8 mouse cellular contexts compared by ENCODE assay signal in the genomic region with DNA sequence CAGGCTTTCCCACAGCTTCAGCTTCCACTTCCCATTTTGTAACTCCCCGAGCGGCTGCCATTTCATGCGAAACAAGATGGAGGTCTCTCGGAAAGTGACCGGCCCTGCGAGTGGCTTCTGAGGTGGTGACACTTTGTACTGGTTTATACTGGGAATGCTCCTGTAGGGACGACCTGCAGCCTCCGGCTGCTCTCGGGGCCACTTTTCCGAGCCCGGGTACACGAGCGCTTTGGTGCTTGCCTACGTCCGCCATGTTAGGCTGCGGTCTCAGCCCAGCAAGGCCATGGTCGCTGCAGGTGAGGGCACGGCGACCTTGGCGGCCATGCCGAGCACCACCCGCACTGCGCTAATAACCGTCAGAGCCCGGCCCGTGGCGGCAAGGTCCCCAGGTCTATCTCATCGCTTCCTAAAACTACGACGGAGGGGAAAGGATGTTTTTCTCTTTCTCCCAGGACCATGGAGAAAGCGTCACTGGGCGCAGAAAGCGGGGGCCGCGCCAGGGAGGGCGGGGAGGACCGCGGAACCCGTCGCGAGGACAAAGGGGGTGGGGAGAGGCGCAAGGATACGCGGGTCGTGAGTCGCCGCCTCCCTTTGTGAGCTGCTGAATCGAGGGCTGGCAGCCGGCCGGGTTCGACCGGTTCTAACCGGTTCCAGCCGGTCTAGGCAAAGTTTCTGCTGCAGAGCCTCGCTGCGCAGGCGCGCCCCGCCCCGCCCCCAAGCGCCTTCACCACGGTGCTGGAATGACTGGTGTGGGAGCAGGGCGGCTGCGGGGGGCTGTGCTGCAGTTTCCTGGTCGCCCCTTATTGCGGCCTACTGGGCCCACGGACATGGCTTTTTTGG. TPM values are rescaled to one million over a fixed set of nuclear protein-coding genes. Genes with fewer than 3 reads are reported as not detected.
DNase-seq lines count a peak whose midpoint lies in the region; ATAC-seq and TF ChIP-seq lines count a peak whose summit lies in the region.

No protein-coding gene starts in this region.

- peak overlapping the region; percentile 92 for H3K4me3 ChIP-seq in E14TG2a.4 (replicated peaks; ENCODE audit: low read length)
- H3K4me3 ChIP-seq in forebrain, embryonic 11.5 days (ENCODE audit: low read depth, low read length) = peak overlapping the region; percentile 99
- peak overlapping the region; percentile 55 for H3K4me3 ChIP-seq in heart, embryonic 16.5 days (ENCODE audit: low read length)
- H3K4me3 ChIP-seq in liver, embryonic 14.5 days (ENCODE audit: insufficient read depth in 1 of 2, low read depth in 2 of 2, low read length in 2 of 2) = peak overlapping the region; percentile 73 to 97
- peak overlapping the region; percentile 75 for H3K4me3 ChIP-seq in stomach, embryonic 15.5 days (replicated peaks)

- no peaks in the 10 kb centered on the region for H3K27me3 ChIP-seq in E14TG2a.4 (ENCODE audit: insufficient read depth, low read length)
- no peaks in the 10 kb centered on the region for H3K27me3 ChIP-seq in forebrain, embryonic 11.5 days (ENCODE audit: control insufficient read depth, insufficient read depth, low read length)
- no peaks in the 10 kb centered on the region for H3K27me3 ChIP-seq in heart, embryonic 16.5 days (ENCODE audit: control insufficient read depth, insufficient read depth, low read length)
- no peaks in the 10 kb centered on the region for H3K27me3 ChIP-seq in liver, embryonic 14.5 days (ENCODE audit: control insufficient read depth, insufficient read depth, low read length)
- H3K27me3 ChIP-seq in stomach, embryonic 15.5 days (replicated peaks) = no peaks in the 10 kb centered on the region

- peaks cover 32% of the 10 kb centered on the region for H3K36me3 ChIP-seq in E14TG2a.4 (ENCODE audit: insufficient read depth, low read length)
- H3K36me3 ChIP-seq in forebrain, embryonic 11.5 days (ENCODE audit: control insufficient read depth, insufficient read depth, low read length) = peaks cover 8% of the 10 kb centered on the region; the same call in 1 of the 2 replicates
- peaks cover 8% of the 10 kb centered on the region; the same call in 1 of the 2 replicates for H3K36me3 ChIP-seq in heart, embryonic 16.5 days (ENCODE audit: control insufficient read depth, insufficient read depth)
- H3K36me3 ChIP-seq in liver, embryonic 14.5 days (replicated peaks; ENCODE audit: control insufficient read depth, insufficient read depth, low read depth) = peaks cover 17% of the 10 kb centered on the region
- H3K36me3 ChIP-seq in stomach, embryonic 15.5 days = no peaks in the 10 kb centered on the region

- TF ChIP-seq CTCF in E14TG2a.4 (conservative IDR thresholded peaks at IDR 0.05; ENCODE audit: low read length) = no peak
- no peak for TF ChIP-seq CTCF in liver, embryonic 14.5 days (IDR thresholded peaks at IDR 0.05; ENCODE audit: low read depth)

- peak; percentile 96 for ATAC-seq in forebrain, embryonic 11.5 days (replicated peaks; ENCODE audit: low FRiP score)
- peak; percentile 93 for ATAC-seq in heart, embryonic 16.5 days (replicated peaks; ENCODE audit: extremely low read depth, insufficient read depth, low FRiP score)
- peak; percentile 86 for ATAC-seq in liver, embryonic 14.5 days (ENCODE audit: insufficient read depth)
- ATAC-seq in stomach, embryonic 15.5 days (ENCODE audit: insufficient read depth, low FRiP score, low read depth) = peak; percentile 95

- peak; percentile 95 for TF ChIP-seq EP300 in liver, embryonic 14.5 days (IDR thresholded peaks at IDR 0.05; ENCODE audit: low read depth)

- peak overlapping the region; percentile 98 for H3K9ac ChIP-seq in forebrain, embryonic 11.5 days (ENCODE audit: low read length)
- peak overlapping the region; percentile 86 for H3K9ac ChIP-seq in heart, embryonic 16.5 days (ENCODE audit: low read length)
- peak overlapping the region; percentile 95 for H3K9ac ChIP-seq in liver, embryonic 14.5 days (replicated peaks)
- peak overlapping the region; percentile 51 for H3K9ac ChIP-seq in stomach, embryonic 15.5 days

- DNase-seq in c-Kit-positive CD71-positive TER-119-negative erythroid progenitor cells, embryonic 14.5 days (ENCODE audit: low read depth) = peak; percentile 95
- peak; percentile 100 for DNase-seq in forebrain, embryonic 11.5 days (ENCODE audit: low spot score)
- peak; percentile 100 for DNase-seq in kidney, postnatal 36 days
- peak; percentile 95 to 98 (median 95) for DNase-seq in liver, embryonic 14.5 days (ENCODE audit: low read depth in 3 of 3, low spot score in 3 of 3)
- DNase-seq in neural tube, embryonic 10.5 days (ENCODE audit: extremely low spot score, low spot score) = peak; percentile 100

- H3K4me2 ChIP-seq in forebrain, embryonic 11.5 days (ENCODE audit: low read depth, low read length, severe bottlenecking) = peak overlapping the region; percentile 86
- H3K4me2 ChIP-seq in heart, embryonic 16.5 days (ENCODE audit: low read depth, low read length) = peak overlapping the region; percentile 81
- peak overlapping the region; percentile 95 for H3K4me2 ChIP-seq in liver, embryonic 14.5 days (ENCODE audit: low read depth)
- H3K4me2 ChIP-seq in stomach, embryonic 15.5 days = peak overlapping the region; percentile 77

- H3K9me3 ChIP-seq in E14TG2a.4 (ENCODE audit: low read length) = no peaks in the 10 kb centered on the region
- H3K9me3 ChIP-seq in forebrain, embryonic 11.5 days (ENCODE audit: control insufficient read depth, low read length) = no peaks in the 10 kb centered on the region
- no peaks in the 10 kb centered on the region for H3K9me3 ChIP-seq in heart, embryonic 16.5 days (replicated peaks; ENCODE audit: control insufficient read depth, low read length)
- H3K9me3 ChIP-seq in liver, embryonic 14.5 days (ENCODE audit: control insufficient read depth, low read length) = no peaks in the 10 kb centered on the region
- no peaks in the 10 kb centered on the region for H3K9me3 ChIP-seq in stomach, embryonic 15.5 days

- WGBS in forebrain, embryonic 11.5 days = under 1% methylated on average over 66 of the region's 67 CpGs
- WGBS in heart, embryonic 16.5 days = under 1% methylated on average over 62 of the region's 67 CpGs
- under 1% methylated on average over 64 of the region's 67 CpGs for WGBS in liver, embryonic 14.5 days (ENCODE audit: insufficient replicate concordance)
- WGBS in stomach, embryonic 15.5 days = under 1% methylated on average over 67 of the region's 67 CpGs

- H3K4me1 ChIP-seq in E14TG2a.4 (replicated peaks; ENCODE audit: low read depth, low read length) = peaks cover 42% of the 10 kb centered on the region
- H3K4me1 ChIP-seq in forebrain, embryonic 11.5 days (replicated peaks; ENCODE audit: control insufficient read depth, insufficient read depth, low read length) = peaks cover 31% of the 10 kb centered on the region
- H3K4me1 ChIP-seq in heart, embryonic 16.5 days (ENCODE audit: control insufficient read depth, insufficient read depth, low read length) = peaks cover 32% of the 10 kb centered on the region
- H3K4me1 ChIP-seq in liver, embryonic 14.5 days (replicated peaks; ENCODE audit: control insufficient read depth in 2 of 2, insufficient read depth in 2 of 2, low read length in 1 of 2) = peaks cover 37 to 39% of the 10 kb centered on the region in 2 experiments
- H3K4me1 ChIP-seq in stomach, embryonic 15.5 days = peaks cover 36% of the 10 kb centered on the region

- peak overlapping the region; percentile 100 for H3K27ac ChIP-seq in forebrain, embryonic 11.5 days (ENCODE audit: low read depth, low read length)
- H3K27ac ChIP-seq in heart, embryonic 16.5 days (ENCODE audit: low read length) = peak overlapping the region; percentile 100
- peak overlapping the region; percentile 98 for H3K27ac ChIP-seq in liver, embryonic 14.5 days
- peak overlapping the region; percentile 99 for H3K27ac ChIP-seq in stomach, embryonic 15.5 days

RNA-seq across cellular contexts. Expression of a gene that starts 32.0 kb away (rescaled TPM):
- 65.2 and 66.3 TPM in 2 replicates for polyA plus RNA-seq in forebrain, embryonic 11.5 days (2014; fragmentation: Nextera tagmentation; extraction: Ambion mirVana)
- polyA plus RNA-seq in heart, embryonic 16.5 days (2015; fragmentation: Nextera tagmentation; extraction: Ambion mirVana) = 62.1 and 66.6 TPM in 2 replicates
- polyA plus RNA-seq in liver, embryonic 14.5 days (2012; rRNA removed) = 21.1 and 27.1 TPM in 2 replicates
- 15.8 and 18.6 TPM in 2 replicates for polyA plus RNA-seq in liver, embryonic 14.5 days (2014; fragmentation: Nextera tagmentation; extraction: Ambion mirVana)
- 63.6 and 68.9 TPM in 2 replicates for polyA plus RNA-seq in stomach, embryonic 15.5 days (2015; fragmentation: Nextera tagmentation; extraction: Ambion mirVana)

Comparison
In these comparisons a context has a peak if more than half of its experiments do, and no peak if none do; other contexts are left out.
1. Peak in every context shown above with its lines: DNase-seq, ATAC-seq, H3K4me3 ChIP-seq and H3K27ac ChIP-seq.